Mouse (Mus musculus) midbrain, embryonic 10.5 days (tissue): ENCODE results near the gene Vmn2r61. TPM values are rescaled to one million over a fixed set of nuclear protein-coding genes. Genes with fewer than 3 reads are reported as not detected.

Source experiments
- DNase-seq: peaks from one replicate; pipeline ENCODE4 v3.0.0-alpha.2; 2017; ENCODE audit warnings: low spot score
- H3K27ac ChIP-seq: fragments of 300-500 bp; sonication (generic); replicated peaks from 2 replicates; pipeline ENCODE4 v1.5.1; 2016; ENCODE audit warnings: mild to moderate bottlenecking
- H3K27me3 ChIP-seq: fragments of 300-500 bp; sonication (generic); 2 replicates; pipeline ENCODE4 v1.6.1; 2016; ENCODE audit warnings: low read depth, mild to moderate bottlenecking; ENCODE audit not compliant: poor library complexity, severe bottlenecking
- H3K36me3 ChIP-seq: fragments of 300-500 bp; sonication (generic); 2 replicates; pipeline ENCODE4 v1.6.1; 2016; ENCODE audit warnings: mild to moderate bottlenecking, moderate library complexity
- H3K4me1 ChIP-seq: fragments of 300-500 bp; sonication (generic); 2 replicates; pipeline ENCODE4 v1.6.1; 2016
- H3K4me3 ChIP-seq: fragments of 300-500 bp; sonication (generic); 2 replicates; pipeline ENCODE4 v1.5.1; 2016; ENCODE audit warnings: mild to moderate bottlenecking, moderate library complexity
- H3K9me3 ChIP-seq: fragments of 300-500 bp; sonication (generic); replicated peaks from 2 replicates; pipeline ENCODE4 v1.6.1; 2016; ENCODE audit warnings: mild to moderate bottlenecking
- WGBS: fragments of 180-500 bp; shearing (Covaris S2); methylation state at CpG from one replicate; pipeline ENCODE4 v1.1.7; 2016; 5-methylcytosine and 5-hydroxymethylcytosine counted together
- polyA plus RNA-seq: library from polyadenylated mRNA; unstranded; fragments of >200 nt; fragmentation: Nextera tagmentation; extraction: Ambion mirVana; gene quantifications from 2 replicates; pipeline ENCODE4 v1.2.1, GENCODE M21; 2016

The Vmn2r61 gene
- not detected in 2 replicates for polyA plus RNA-seq

DNA sequence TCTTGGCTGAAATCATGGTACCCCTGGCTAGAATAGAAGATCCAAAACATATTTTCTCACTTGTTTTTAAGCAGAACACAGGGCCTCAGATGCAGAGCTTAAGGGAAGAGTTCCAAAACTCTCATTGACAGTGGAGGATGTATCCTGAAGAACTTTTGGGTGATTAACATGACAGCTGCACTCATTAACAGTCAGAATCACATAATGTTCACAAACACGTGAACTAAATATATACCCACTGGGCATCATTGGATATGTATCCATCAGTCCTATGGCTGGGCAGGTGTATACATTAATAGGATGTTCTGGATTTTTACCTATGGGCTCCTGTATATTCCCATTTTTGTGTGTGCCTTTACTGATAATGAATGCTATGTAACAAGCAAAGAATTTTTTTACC lies at the start of gene Vmn2r61:
TSS of gene Vmn2r61 (plus strand) at position 301 of the 400 bp plus-strand sequence.
- DNase-seq: no peak
- Histone ChIP-seq H3K27me3 (no peaks in the 10 kb centered on the region), H3K4me1 (no peaks in the 10 kb centered on the region), H3K36me3 (no peaks in the 10 kb centered on the region), H3K27ac (no peak within 1 kb of the TSS), H3K4me3 (no peak within 1 kb of the TSS), H3K9me3 (peaks cover 66% of the 10 kb centered on the region)
- WGBS: 91% methylated on average over 1 of the region's 1 CpGs

Other genes with a start within 250 kb of the Vmn2r61 start
- gene Vmn2r59, start 201.0 kb upstream of the Vmn2r61 start, polyA plus RNA-seq: not detected in 2 replicates
- not detected in 2 replicates for gene Vmn2r60, start 152.3 kb upstream of the Vmn2r61 start, polyA plus RNA-seq
- gene 4933421I07Rik, start 188.1 kb downstream of the Vmn2r61 start, polyA plus RNA-seq: not detected in 2 replicates
- gene Zfp141, start 245.7 kb downstream of the Vmn2r61 start, polyA plus RNA-seq: 11.7 and 11.8 TPM in 2 replicates